Mouse (Mus musculus): ENCODE measurements around the gene Nup50.

GRCm38 (mm10) chr15:84934901-84935300 lies 11.7 kb downstream of the Nup50 start:
- no peak for TF ChIP-seq CTCF (IDR thresholded peaks at IDR 0.05; ENCODE audit: insufficient read depth, low read length)
- no peak for TF ChIP-seq POLR2A (IDR thresholded peaks at IDR 0.05; ENCODE audit: borderline replicate concordance, extremely low read depth, low read depth, low read length)

All from lung, adult 2 months (tissue).